Mouse (Mus musculus) liver, embryonic 12.5 days (tissue): ENCODE results near the gene Il15ra. TPM values are rescaled to one million over a fixed set of nuclear protein-coding genes. Genes with fewer than 3 reads are reported as not detected.

ENCODE experiments used
- ATAC-seq: fragments of 200-750 bp; cut with Nextera tagmentation; 2 replicates; pipeline ENCODE4 v1.8.0; 2017; ENCODE audit warnings: moderate number of reproducible peaks, mild to moderate bottlenecking, moderate library complexity
- H3K27ac ChIP-seq: fragments of 300-500 bp; sonication (generic); 2 replicates; pipeline ENCODE4 v1.5.1; 2016; ENCODE audit warnings: mild to moderate bottlenecking
- H3K27me3 ChIP-seq: fragments of 300-500 bp; sonication (generic); replicated peaks from 2 replicates; pipeline ENCODE4 v1.6.1; 2016; ENCODE audit warnings: mild to moderate bottlenecking, moderate library complexity
- H3K36me3 ChIP-seq: fragments of 300-500 bp; sonication (generic); 2 replicates; pipeline ENCODE4 v1.6.1; 2016; ENCODE audit warnings: mild to moderate bottlenecking, moderate library complexity
- H3K4me1 ChIP-seq: fragments of 300-500 bp; sonication (generic); 2 replicates; pipeline ENCODE4 v1.6.1; 2016
- H3K4me2 ChIP-seq: fragments of 300-500 bp; sonication (generic); 2 replicates; pipeline ENCODE4 v1.6.1; 2016; ENCODE audit warnings: mild to moderate bottlenecking, moderate library complexity
- H3K4me3 ChIP-seq: fragments of 300-500 bp; sonication (generic); 2 replicates; pipeline ENCODE4 v1.5.1; 2016; ENCODE audit warnings: mild to moderate bottlenecking, moderate library complexity
- H3K9ac ChIP-seq: fragments of 300-500 bp; sonication (generic); 2 replicates; pipeline ENCODE4 v1.6.1; 2016; ENCODE audit warnings: mild to moderate bottlenecking, moderate library complexity
- H3K9me3 ChIP-seq: fragments of 300-500 bp; sonication (generic); replicated peaks from 2 replicates; pipeline ENCODE4 v1.6.1; 2016; ENCODE audit warnings: mild to moderate bottlenecking, moderate library complexity
- WGBS: fragments of 180-500 bp; shearing (Covaris S2); methylation state at CpG from one replicate; pipeline ENCODE4 v1.1.7; 2016; ENCODE audit not compliant: insufficient replicate concordance; 5-methylcytosine and 5-hydroxymethylcytosine counted together
- polyA plus RNA-seq: library from polyadenylated mRNA; unstranded; fragments of >200 nt; fragmentation: Nextera tagmentation; extraction: Ambion mirVana; gene quantifications from 2 replicates; pipeline ENCODE4 v1.2.1, GENCODE M21; 2016

Il15ra gene
- polyA plus RNA-seq, 1 experiment from 2014 or later, result 1.7 TPM

DNA sequence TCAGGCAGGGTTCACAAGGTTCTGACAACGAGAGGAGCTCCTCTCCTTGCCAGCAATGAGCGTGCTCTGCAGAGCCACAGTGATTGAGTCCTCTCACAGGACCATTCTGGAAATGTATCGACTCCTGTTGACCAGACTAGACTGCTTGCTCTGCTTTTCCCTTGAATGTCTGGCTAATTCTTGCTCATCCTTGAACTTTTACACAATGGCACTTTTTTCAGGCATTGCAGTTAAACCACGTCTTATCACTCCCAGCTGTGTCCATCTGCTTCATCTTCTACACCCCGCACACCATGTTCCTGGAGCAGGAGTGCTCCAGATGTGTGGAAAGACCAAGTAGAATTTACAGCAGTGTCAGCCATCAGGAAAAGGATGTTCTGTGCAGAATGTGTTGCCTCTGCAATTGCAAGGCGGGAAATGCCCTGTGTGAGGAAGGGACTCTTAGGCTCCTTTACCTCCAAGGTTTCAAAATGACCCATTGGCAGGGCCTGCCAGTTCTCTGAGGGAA lies 7.4 kb downstream of the Il15ra start:
- Histone ChIP-seq H3K9me3 (no peaks in the 10 kb centered on the region), H3K9ac (no peak overlapping the region)
- no peak for ATAC-seq

DNA sequence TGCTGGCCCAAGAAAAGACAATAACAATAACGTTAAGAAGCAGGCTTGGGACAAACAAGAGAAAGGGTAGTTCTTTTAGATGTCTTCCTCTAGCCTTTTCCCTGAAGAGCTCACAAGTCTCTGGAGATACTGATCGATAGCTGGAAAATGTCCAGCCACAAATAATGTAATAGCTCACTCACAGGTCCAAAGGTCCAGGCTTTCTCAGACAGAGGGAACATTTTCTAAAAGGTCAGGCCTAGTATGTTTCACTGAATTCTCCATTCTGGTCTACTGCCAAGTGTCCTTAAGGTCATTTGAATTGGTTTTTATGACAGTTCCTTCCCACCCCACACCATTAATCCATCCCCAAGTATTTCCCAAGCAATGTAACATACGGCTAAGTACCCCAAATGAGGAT lies 7.9 kb downstream of the Il15ra start:
- no peak overlapping the region for H3K27ac ChIP-seq
- no peaks in the 10 kb centered on the region for H3K9me3 ChIP-seq
- peaks cover 13% of the 10 kb centered on the region; the same call in 1 of the 2 replicates for H3K4me1 ChIP-seq
- H3K4me3 ChIP-seq, result no peak overlapping the region
- no peaks in the 10 kb centered on the region for H3K36me3 ChIP-seq
- H3K4me2 ChIP-seq, result no peak overlapping the region
- 64% methylated on average over 3 of the region's 3 CpGs for WGBS
- H3K27me3 ChIP-seq, result no peaks in the 10 kb centered on the region
- ATAC-seq, result no peak
- H3K9ac ChIP-seq, result no peak overlapping the region

More for the DNA sequence above, 7.4 kb downstream of the Il15ra start:
- Histone ChIP-seq H3K4me1 (peaks cover 13% of the 10 kb centered on the region; the same call in 1 of the 2 replicates), H3K4me3 (no peak overlapping the region), H3K36me3 (no peaks in the 10 kb centered on the region), H3K27me3 (no peaks in the 10 kb centered on the region), H3K27ac (no peak overlapping the region), H3K4me2 (no peak overlapping the region)
- 75% methylated on average over 6 of the region's 6 CpGs for WGBS

DNA sequence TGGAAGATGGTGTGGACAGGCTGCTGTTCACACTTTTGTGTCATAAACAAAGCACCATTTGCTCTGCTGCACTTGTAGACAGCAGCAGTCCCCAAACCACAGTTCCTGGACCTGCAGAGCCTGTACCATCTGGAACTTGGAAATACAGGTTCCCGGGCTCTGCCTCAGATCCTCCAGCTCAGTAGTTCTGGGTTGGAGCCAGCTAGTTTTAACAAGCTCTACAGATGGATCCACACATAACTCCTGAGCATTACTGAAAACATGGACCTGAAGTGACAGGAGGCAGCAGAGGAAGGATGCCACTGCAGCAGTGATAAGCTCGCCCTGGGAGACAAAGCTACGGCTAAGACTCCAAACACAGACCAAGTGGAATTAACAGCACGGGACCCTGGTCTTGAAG lies 9.4 kb downstream of the Il15ra start:
- H3K27ac ChIP-seq, result no peak overlapping the region
- no peak overlapping the region for H3K4me3 ChIP-seq
- 0 out of 2 replicates have a peak, but pooled peaks cover 5% of the 10 kb centered on the region for H3K4me1 ChIP-seq
- no peak overlapping the region for H3K4me2 ChIP-seq
- no peak for ATAC-seq
- H3K9ac ChIP-seq, result no peak overlapping the region
- 68% methylated on average over 4 of the region's 4 CpGs for WGBS
- no peaks in the 10 kb centered on the region for H3K36me3 ChIP-seq
- H3K27me3 ChIP-seq, result no peaks in the 10 kb centered on the region
- H3K9me3 ChIP-seq, result no peaks in the 10 kb centered on the region

DNA sequence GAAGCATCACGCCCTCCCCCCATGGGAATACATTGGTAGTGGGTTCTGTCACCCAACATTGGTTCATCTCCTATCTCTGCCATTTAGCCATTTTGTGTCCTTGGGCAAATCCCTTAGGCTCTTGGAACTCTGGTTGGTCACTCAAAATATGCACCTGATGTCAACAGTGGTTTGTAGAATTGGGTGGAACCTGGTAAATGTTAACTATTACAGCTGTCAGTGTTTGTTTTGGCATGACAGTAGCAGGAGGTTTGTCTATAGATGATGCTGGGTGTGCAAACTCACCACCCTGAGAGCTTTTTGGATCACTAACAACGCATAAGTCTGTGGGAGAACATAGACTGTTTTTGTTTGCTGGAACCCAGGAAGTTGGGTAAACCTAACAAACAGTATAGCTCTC lies 13.5 kb downstream of the Il15ra start:
- no peaks in the 10 kb centered on the region for H3K4me1 ChIP-seq
- no peak overlapping the region for H3K27ac ChIP-seq
- no peak for ATAC-seq
- H3K4me3 ChIP-seq, result no peak overlapping the region
- H3K9ac ChIP-seq, result no peak overlapping the region
- H3K4me2 ChIP-seq, result no peak overlapping the region
- H3K27me3 ChIP-seq, result no peaks in the 10 kb centered on the region
- no peaks in the 10 kb centered on the region for H3K9me3 ChIP-seq
- H3K36me3 ChIP-seq, result no peaks in the 10 kb centered on the region
- WGBS, result 67% methylated on average over 2 of the region's 2 CpGs

DNA sequence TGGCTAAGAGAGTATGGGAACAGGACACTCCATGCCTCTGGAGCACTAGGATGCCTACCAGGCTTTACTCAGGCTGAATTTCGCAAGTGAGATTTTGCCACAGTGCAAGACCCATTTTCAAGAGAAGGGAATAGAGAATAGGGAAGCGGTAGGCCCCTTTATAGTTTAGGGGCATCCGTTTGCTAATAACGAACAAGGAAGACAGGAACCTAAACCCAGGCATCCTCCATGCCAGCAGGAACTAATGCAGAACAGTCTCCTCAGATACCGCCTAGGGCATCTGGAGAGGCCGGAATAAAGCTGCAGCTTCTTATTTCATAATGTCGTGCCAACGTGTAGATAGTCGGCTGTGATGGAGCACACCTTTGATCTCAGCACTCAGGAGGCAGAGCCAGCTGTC lies 17.5 kb downstream of the Il15ra start:
- WGBS, result 71% methylated on average over 9 of the region's 9 CpGs

DNA sequence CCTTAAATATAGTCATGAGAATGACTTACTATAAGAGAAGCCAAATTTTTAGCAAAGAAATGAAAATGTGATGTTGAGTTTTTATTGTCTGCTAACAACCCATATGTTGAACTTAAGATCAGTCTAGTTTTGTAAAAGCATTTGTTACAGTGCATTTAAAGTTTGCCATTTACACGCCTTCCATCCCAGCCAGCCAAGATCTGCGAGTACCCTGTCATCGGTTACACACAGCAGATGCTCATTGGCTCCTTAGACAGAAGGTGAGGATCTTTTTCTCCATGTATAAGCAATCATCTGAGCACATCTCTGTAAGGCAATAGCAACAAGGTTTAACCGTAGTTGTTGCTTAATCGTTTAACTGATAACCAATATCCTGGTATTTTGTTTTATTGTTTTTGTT lies 22.5 kb downstream of the Il15ra start:
- H3K9ac ChIP-seq, result no peak overlapping the region
- H3K27me3 ChIP-seq, result no peaks in the 10 kb centered on the region
- no peak overlapping the region for H3K27ac ChIP-seq
- H3K4me3 ChIP-seq, result no peak overlapping the region
- 81% methylated on average over 5 of the region's 5 CpGs for WGBS
- H3K4me2 ChIP-seq, result no peak overlapping the region
- H3K9me3 ChIP-seq, result no peaks in the 10 kb centered on the region
- H3K4me1 ChIP-seq, result no peaks in the 10 kb centered on the region
- no peak for ATAC-seq
- no peaks in the 10 kb centered on the region for H3K36me3 ChIP-seq

More for the DNA sequence above, 17.5 kb downstream of the Il15ra start:
- H3K9ac ChIP-seq, result no peak overlapping the region
- H3K4me3 ChIP-seq, result no peak overlapping the region
- H3K4me2 ChIP-seq, result no peak overlapping the region
- ATAC-seq, result no peak
- no peaks in the 10 kb centered on the region for H3K27me3 ChIP-seq
- H3K9me3 ChIP-seq, result no peaks in the 10 kb centered on the region
- H3K27ac ChIP-seq, result no peak overlapping the region
- no peaks in the 10 kb centered on the region for H3K4me1 ChIP-seq
- no peaks in the 10 kb centered on the region for H3K36me3 ChIP-seq

DNA sequence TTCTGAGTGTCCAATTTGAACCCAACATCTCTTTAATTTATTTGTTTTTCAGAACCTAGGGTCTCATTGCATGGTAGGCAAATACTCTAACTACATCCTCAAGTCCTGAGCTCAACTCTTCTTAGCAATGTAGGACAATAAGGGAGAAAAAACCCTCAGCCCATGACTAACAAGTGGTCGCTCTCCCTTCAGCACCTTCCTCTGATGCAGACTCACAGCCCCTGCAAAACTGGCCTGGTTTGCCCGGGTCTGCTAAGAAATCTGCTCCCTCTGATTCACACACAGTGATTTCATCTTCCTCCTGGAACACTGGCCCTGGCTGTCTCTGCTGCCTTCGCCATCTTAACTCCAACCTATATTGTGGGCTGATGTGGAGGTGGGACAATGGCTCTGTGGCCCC lies 24.0 kb downstream of the Il15ra start:
- no peaks in the 10 kb centered on the region for H3K27me3 ChIP-seq
- no peak overlapping the region for H3K9ac ChIP-seq
- no peaks in the 10 kb centered on the region for H3K9me3 ChIP-seq
- no peaks in the 10 kb centered on the region for H3K4me1 ChIP-seq
- no peak overlapping the region for H3K4me2 ChIP-seq
- no peak overlapping the region for H3K4me3 ChIP-seq
- no peaks in the 10 kb centered on the region for H3K36me3 ChIP-seq
- no peak overlapping the region for H3K27ac ChIP-seq
- no peak for ATAC-seq
- WGBS, result 57% methylated on average over 3 of the region's 3 CpGs

DNA sequence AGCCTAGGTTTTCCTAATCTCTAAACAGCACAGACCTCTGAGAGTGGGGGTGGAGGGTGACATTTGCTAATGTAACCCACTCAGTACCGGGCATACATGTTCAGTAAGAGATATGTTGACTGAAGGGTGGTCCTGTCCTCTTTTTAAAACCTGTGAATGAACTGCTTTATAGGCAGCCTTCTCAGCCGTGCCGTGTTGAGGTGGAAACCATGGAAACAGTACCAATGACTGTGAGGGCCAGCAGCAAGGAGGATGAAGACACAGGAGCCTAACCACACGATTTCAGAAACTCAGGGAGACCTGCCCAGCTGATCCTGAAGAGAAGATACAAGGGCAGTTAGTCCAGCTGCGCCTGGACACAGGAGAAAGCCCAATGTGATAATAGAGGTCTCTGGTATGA lies 27.9 kb downstream of the Il15ra start:
- Histone ChIP-seq H3K36me3 (no peaks in the 10 kb centered on the region), H3K9ac (no peak overlapping the region), H3K4me1 (no peaks in the 10 kb centered on the region), H3K4me3 (no peak overlapping the region), H3K4me2 (no peak overlapping the region), H3K27me3 (no peaks in the 10 kb centered on the region), H3K27ac (no peak overlapping the region), H3K9me3 (no peaks in the 10 kb centered on the region)
- 64% methylated on average over 5 of the region's 5 CpGs for WGBS
- ATAC-seq, result no peak

DNA sequence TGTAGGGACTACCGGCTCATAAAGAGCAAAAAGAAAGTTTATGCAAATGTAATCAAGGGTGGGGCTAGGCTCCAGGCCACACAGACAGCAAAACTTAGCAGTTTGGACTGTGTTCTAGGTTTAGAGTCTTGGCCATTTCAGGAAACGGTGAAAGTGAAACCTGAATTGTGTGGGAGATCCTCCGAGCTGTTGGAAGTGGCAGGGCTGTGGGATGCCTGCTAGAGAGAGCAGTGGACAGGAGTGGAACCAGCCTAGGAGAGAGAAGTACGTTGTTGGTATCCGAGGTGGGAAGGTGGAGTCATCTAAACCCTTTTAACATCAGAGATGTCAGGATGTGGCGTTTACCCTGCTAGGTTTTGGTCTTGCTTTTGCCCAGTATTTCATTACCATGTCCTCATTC lies 30.8 kb downstream of the Il15ra start:
- H3K9ac ChIP-seq, result no peak overlapping the region
- no peak overlapping the region for H3K4me3 ChIP-seq
- ATAC-seq, result no peak
- H3K27ac ChIP-seq, result no peak overlapping the region
- H3K9me3 ChIP-seq, result no peaks in the 10 kb centered on the region
- H3K36me3 ChIP-seq, result peaks cover 17% of the 10 kb centered on the region
- 64% methylated on average over 6 of the region's 6 CpGs for WGBS
- H3K4me1 ChIP-seq, result no peaks in the 10 kb centered on the region
- no peaks in the 10 kb centered on the region for H3K27me3 ChIP-seq
- no peak overlapping the region for H3K4me2 ChIP-seq

DNA sequence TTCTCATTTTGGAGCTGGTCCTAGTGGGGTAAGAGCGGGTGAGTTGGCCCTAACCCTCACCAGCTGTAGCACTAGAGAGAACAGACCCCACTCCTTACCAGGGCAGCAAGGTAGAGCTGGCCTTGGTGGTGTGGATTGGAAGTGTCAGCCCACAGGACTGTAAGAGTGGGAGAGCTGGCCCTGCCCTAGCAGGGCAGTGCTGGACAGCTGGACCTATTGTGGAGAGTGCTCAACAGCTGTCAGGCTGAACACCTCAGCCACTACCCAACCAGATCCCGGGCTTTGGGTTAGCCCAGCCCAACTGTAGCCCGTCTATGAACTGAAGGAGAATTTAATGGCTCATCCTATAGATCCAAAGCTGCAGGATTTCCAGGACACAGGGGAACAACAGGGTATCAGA lies 33.7 kb downstream of the Il15ra start:
- Histone ChIP-seq H3K27me3 (no peaks in the 10 kb centered on the region), H3K27ac (no peak overlapping the region), H3K4me2 (no peak overlapping the region), H3K4me3 (no peak overlapping the region), H3K4me1 (no peaks in the 10 kb centered on the region), H3K9me3 (no peaks in the 10 kb centered on the region), H3K9ac (no peak overlapping the region), H3K36me3 (peaks cover 45% of the 10 kb centered on the region)
- 80% methylated on average over 3 of the region's 3 CpGs for WGBS
- ATAC-seq, result 0 out of 2 replicates have a peak, but pooled peaks have one; percentile 27

DNA sequence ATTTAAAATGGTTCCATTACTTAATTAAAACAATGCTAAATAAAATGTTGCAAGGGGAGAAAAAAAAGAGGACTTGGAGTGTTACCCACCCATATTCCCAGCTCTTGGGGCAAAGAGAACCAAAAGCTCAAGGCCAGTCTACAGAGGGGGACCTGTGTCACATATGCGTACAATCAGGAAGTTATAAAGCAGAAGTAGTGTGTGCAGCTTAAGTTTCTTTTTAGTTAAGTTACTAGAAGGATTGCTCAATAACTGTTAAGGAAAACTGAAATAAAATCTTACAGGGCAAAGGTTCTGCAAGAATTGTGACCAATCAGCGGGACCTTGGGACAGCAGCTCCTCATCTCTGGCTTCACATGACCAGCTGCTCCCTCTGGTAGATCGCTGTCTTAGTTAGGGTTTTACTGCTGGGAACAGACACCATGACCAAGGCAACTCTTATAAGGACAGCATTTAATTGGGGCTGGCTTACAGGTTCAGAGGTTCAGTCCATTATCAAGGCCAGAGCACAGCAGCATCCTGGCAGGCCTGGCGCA lies 34.5 kb downstream of the Il15ra start:
- H3K36me3 ChIP-seq, result peaks cover 53% of the 10 kb centered on the region
- WGBS, result 67% methylated on average over 4 of the region's 4 CpGs
- H3K27me3 ChIP-seq, result no peaks in the 10 kb centered on the region
- H3K4me3 ChIP-seq, result no peak overlapping the region
- H3K4me1 ChIP-seq, result no peaks in the 10 kb centered on the region
- H3K9ac ChIP-seq, result no peak overlapping the region
- no peak overlapping the region for H3K4me2 ChIP-seq
- ATAC-seq, result no peak
- no peak overlapping the region for H3K27ac ChIP-seq
- H3K9me3 ChIP-seq, result no peaks in the 10 kb centered on the region

DNA sequence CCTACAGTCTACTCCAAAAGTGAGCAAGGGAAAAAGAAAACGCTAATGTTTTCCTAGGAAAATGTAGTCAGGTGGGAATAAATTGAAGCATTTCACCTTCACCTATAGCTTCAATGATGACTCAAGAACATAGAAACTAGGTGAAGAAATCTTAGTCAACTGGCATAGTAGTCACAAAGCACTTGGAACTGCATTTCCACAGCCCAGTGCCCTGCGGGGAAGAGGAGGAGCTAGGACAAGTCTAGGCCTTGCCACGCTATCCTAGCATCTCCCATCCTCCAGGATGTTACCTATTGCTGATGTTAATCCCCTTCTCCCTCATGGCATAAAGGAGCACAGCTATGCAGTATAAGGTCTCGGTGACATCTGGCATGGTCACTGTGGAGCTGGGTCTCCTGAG lies 57.5 kb downstream of the Il15ra start:
- Histone ChIP-seq H3K4me3 (no peak overlapping the region), H3K36me3 (peaks cover 91% of the 10 kb centered on the region), H3K4me2 (no peak overlapping the region), H3K9ac (no peak overlapping the region), H3K4me1 (no peaks in the 10 kb centered on the region), H3K27ac (no peak overlapping the region), H3K27me3 (no peaks in the 10 kb centered on the region), H3K9me3 (no peaks in the 10 kb centered on the region)
- WGBS, result 83% methylated on average over 4 of the region's 4 CpGs
- ATAC-seq, result no peak

DNA sequence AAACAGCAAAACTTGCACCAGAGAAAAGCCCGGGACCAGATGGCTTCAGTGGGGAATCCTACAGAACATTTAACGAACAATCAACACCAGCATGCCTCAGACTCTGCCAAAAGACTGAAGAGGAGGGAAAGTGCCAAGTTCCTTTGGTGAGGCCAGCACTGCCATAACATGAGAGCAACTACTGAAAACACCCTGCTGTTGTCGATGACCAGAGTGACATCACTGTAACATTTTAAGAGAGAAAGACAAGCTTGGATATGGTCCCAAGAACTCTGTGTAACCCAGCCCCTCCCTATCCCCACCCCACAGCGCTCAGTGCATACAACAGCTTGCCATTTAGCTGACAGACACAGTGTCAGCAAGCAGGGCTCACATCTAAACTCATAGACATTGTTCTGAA lies 60.6 kb downstream of the Il15ra start:
- Histone ChIP-seq H3K9ac (no peak overlapping the region), H3K4me1 (no peaks in the 10 kb centered on the region), H3K36me3 (peaks cover 79% of the 10 kb centered on the region), H3K27ac (no peak overlapping the region), H3K9me3 (no peaks in the 10 kb centered on the region), H3K4me2 (no peak overlapping the region), H3K27me3 (no peaks in the 10 kb centered on the region), H3K4me3 (no peak overlapping the region)
- ATAC-seq, result no peak
- WGBS, result 68% methylated on average over 4 of the region's 4 CpGs
